Mouse (Mus musculus): ENCODE results near the gene Oaf. TPM values are rescaled to one million over a fixed set of nuclear protein-coding genes. Genes with fewer than 3 reads are reported as not detected.

Oaf gene
- polyA plus RNA-seq, 1 experiment from 2014 or later = 59.3 TPM

DNA sequence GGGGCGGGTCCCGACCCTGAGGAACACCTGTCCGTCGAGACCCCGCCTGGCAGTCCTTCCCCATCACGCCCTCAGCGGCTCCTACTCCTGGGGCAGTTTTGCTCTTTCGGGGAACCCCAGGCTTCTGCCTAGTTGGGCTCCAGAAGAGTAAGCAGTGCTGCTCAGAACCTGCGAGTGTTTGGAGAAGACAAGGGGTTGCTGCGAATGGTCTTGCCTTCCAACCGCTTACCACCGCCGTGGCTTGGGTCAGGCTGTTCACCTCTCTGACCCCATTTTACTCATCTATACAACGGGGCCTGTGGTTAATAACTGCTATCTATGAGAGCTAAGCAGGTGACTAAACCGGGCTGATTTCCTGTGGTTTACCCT is 33.7 kb downstream of the Oaf start:
- Histone ChIP-seq H3K36me3 (replicated peaks; ENCODE audit: insufficient read depth, low read length) (no peaks in the 10 kb centered on the region), H3K4me2 (ENCODE audit: low read depth, low read length) (no peak overlapping the region), H3K27ac (ENCODE audit: low read depth) (no peak overlapping the region), H3K9me3 (ENCODE audit: low read length) (no peaks in the 10 kb centered on the region), H3K9ac (replicated peaks) (no peak overlapping the region), H3K4me1 (ENCODE audit: insufficient read depth) (0 out of 2 replicates have a peak, but pooled peaks cover 2% of the 10 kb centered on the region), H3K4me3 (ENCODE audit: low read depth, low read length) (no peak overlapping the region), H3K27me3 (ENCODE audit: insufficient read depth, low read length) (peaks cover 74% of the 10 kb centered on the region)
- 5% methylated on average over 15 of the region's 15 CpGs for WGBS (ENCODE audit: insufficient replicate concordance)
- ATAC-seq = no peak
- TF ChIP-seq EP300 (IDR thresholded peaks at IDR 0.05; ENCODE audit: low read depth) = no peak
- TF ChIP-seq CTCF (IDR thresholded peaks at IDR 0.05; ENCODE audit: low read depth) = no peak
- no peak for DNase-seq

DNA sequence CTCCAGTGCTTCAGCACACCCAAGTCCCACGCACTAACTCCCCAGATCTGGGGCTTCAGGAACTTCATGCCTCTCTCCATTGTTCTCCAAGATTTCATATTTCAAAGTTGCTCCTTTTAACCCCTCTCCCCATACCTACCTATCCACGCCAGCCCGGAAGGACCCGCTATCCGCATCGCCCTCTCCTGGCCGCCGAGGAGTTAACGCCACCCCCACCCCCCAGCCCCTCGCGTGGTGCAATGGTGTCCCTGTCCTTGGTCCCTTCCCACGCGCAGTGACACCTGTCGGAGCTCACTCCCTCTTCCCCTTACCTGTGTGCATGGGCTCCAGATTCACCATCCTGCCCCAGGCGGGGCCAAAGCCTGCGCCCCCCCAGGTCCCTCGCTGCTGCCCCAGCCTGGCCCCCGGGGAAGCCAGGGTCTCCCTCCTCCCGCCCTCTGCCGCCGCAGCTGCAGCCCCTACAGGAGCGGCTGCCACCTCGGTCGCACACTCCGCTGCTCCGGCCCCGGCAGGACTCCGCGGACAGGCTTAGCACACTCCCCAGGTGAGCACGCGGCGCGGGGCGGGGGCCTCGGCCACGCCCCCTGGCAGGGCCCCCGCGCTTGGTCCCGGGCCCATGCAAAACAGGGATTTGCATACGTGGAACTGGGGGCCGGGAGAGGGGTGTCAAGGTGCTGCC is 34.2 kb downstream of the Oaf start:
- Histone ChIP-seq H3K27me3 (ENCODE audit: insufficient read depth, low read length) (peaks cover 72% of the 10 kb centered on the region), H3K9ac (replicated peaks) (no peak overlapping the region), H3K4me3 (ENCODE audit: low read depth, low read length) (no peak overlapping the region; the same call in 1 of the 2 replicates), H3K36me3 (replicated peaks; ENCODE audit: insufficient read depth, low read length) (no peaks in the 10 kb centered on the region), H3K4me1 (ENCODE audit: insufficient read depth) (0 out of 2 replicates have a peak, but pooled peaks cover 2% of the 10 kb centered on the region), H3K27ac (ENCODE audit: low read depth) (no peak overlapping the region), H3K4me2 (ENCODE audit: low read depth, low read length) (peak overlapping the region; percentile 22; the same call in 1 of the 2 replicates), H3K9me3 (ENCODE audit: low read length) (no peaks in the 10 kb centered on the region)
- DNase-seq (no peak), ATAC-seq (no peak)
- WGBS (ENCODE audit: insufficient replicate concordance) = 1% methylated on average over 39 of the region's 41 CpGs
- TF ChIP-seq CTCF (IDR thresholded peaks at IDR 0.05; ENCODE audit: low read depth) (peak; percentile 19; the same call in 1 of the 2 replicates), EP300 (IDR thresholded peaks at IDR 0.05; ENCODE audit: low read depth) (no peak)

DNA sequence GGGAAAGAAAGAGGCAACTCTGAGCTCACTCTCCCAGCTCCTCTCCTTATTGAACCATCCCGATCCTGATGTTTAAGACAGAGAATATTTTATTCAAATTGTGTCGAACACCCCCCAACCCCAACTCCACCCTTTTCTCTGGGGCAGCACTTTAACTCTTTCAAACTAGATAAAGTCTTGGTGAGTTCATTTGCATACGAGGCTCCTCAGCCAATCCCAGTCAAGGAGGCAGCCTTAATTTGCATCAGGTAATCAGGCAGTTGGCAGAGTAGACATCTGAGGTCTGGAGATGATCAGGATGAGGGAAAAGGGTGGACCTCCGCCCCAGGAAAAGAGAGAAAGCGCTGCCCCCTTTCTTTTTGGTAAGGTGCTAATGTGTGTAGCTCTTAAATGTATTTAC is 39.5 kb downstream of the Oaf start:
- TF ChIP-seq EP300 (IDR thresholded peaks at IDR 0.05; ENCODE audit: low read depth) (no peak), CTCF (IDR thresholded peaks at IDR 0.05; ENCODE audit: low read depth) (no peak)
- 12% methylated on average over 5 of the region's 5 CpGs for WGBS (ENCODE audit: insufficient replicate concordance)
- H3K27me3 ChIP-seq (ENCODE audit: insufficient read depth, low read length) = peaks cover 49% of the 10 kb centered on the region
- ATAC-seq (no peak), DNase-seq (no peak)
- no peak overlapping the region for H3K4me3 ChIP-seq (ENCODE audit: low read depth, low read length)
- no peaks in the 10 kb centered on the region for H3K36me3 ChIP-seq (replicated peaks; ENCODE audit: insufficient read depth, low read length)
- H3K9me3 ChIP-seq (ENCODE audit: low read length) = no peaks in the 10 kb centered on the region
- no peak overlapping the region for H3K9ac ChIP-seq (replicated peaks)
- no peak overlapping the region for H3K27ac ChIP-seq (ENCODE audit: low read depth)
- no peaks in the 10 kb centered on the region for H3K4me1 ChIP-seq (ENCODE audit: insufficient read depth)
- H3K4me2 ChIP-seq (ENCODE audit: low read depth, low read length) = no peak overlapping the region

DNA sequence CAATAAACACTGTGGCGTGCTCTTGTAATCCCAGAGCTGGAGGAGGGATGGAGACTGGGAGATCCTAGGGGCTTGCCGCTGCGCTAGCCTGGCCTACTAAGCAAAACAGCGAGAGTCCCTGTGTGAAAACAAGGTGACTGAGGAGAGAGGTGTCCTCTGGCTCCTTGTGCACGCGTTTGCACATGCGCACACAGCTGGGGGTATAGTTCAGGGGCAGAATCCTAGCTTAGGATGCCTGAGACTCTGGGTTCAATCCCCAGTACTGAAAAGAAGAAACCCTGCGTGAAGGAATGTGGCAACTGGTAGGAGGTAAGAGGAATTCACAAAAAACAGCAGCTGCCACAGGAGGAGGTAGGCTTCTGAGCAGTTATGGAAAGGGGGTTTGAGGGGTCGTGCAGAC is 45.7 kb downstream of the Oaf start:
- ATAC-seq = no peak
- H3K4me3 ChIP-seq (ENCODE audit: low read depth, low read length) = no peak overlapping the region

DNA sequence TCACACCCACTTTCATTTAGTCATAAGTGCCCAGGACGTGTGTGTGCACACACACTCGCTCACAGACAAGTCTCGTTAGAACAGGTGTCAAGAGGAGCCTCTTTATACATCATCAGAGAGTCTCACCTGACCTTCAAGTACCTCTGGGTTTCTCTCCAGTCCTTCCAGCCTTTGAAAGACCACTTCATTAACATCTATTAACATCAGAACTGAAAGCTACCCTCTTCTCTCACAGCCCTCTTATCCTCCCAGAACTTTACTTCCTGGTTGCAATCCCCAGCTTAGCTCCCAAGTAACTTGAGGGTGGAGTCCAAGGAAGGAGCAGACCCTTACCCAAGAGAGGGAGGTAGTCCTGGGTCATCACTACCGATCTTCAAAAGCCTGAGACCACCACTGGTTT is 48.1 kb downstream of the Oaf start:
- Histone ChIP-seq H3K4me1 (ENCODE audit: insufficient read depth) (no peaks in the 10 kb centered on the region), H3K27ac (ENCODE audit: low read depth) (no peak overlapping the region), H3K27me3 (ENCODE audit: insufficient read depth, low read length) (0 out of 2 replicates have a peak, but pooled peaks cover 4% of the 10 kb centered on the region), H3K36me3 (replicated peaks; ENCODE audit: insufficient read depth, low read length) (no peaks in the 10 kb centered on the region), H3K9ac (replicated peaks) (no peak overlapping the region), H3K4me3 (ENCODE audit: low read depth, low read length) (no peak overlapping the region), H3K4me2 (ENCODE audit: low read depth, low read length) (no peak overlapping the region), H3K9me3 (ENCODE audit: low read length) (no peaks in the 10 kb centered on the region)
- DNase-seq (no peak), ATAC-seq (no peak)
- TF ChIP-seq CTCF (IDR thresholded peaks at IDR 0.05; ENCODE audit: low read depth) (no peak), EP300 (IDR thresholded peaks at IDR 0.05; ENCODE audit: low read depth) (no peak)
- WGBS (ENCODE audit: insufficient replicate concordance) = 43% methylated on average over 4 of the region's 4 CpGs

More for the DNA sequence above, 45.7 kb downstream of the Oaf start:
- DNase-seq = no peak
- TF ChIP-seq CTCF (IDR thresholded peaks at IDR 0.05; ENCODE audit: low read depth) (no peak), EP300 (IDR thresholded peaks at IDR 0.05; ENCODE audit: low read depth) (no peak)
- 0 out of 2 replicates have a peak, but pooled peaks cover 10% of the 10 kb centered on the region for H3K27me3 ChIP-seq (ENCODE audit: insufficient read depth, low read length)
- 18% methylated on average over 9 of the region's 9 CpGs for WGBS (ENCODE audit: insufficient replicate concordance)
- H3K9me3 ChIP-seq (ENCODE audit: low read length) = no peaks in the 10 kb centered on the region
- H3K4me2 ChIP-seq (ENCODE audit: low read depth, low read length) = no peak overlapping the region
- no peak overlapping the region for H3K27ac ChIP-seq (ENCODE audit: low read depth)
- H3K36me3 ChIP-seq (replicated peaks; ENCODE audit: insufficient read depth, low read length) = no peaks in the 10 kb centered on the region
- no peaks in the 10 kb centered on the region for H3K4me1 ChIP-seq (ENCODE audit: insufficient read depth)
- H3K9ac ChIP-seq (replicated peaks) = no peak overlapping the region

DNA sequence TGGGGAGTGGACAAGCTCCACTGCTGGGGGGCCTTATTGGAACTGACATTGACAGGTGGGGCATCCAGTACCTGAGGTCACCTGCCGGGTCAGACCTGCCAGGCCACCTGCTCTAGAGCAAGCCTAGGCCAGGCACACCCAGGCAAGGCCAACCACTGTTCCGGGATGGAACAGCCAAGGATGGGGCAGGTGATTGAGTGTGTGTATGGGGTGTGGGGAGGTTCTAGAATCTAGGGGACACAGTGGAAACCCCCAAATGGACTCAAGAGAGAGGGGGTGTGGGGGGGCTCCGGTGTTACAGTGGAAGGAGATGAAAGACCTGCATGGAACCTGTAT is 50.7 kb downstream of the Oaf start:
- 0 out of 2 replicates have a peak, but pooled peaks cover 3% of the 10 kb centered on the region for H3K27me3 ChIP-seq (ENCODE audit: insufficient read depth, low read length)
- no peak for DNase-seq
- no peak for ATAC-seq
- TF ChIP-seq EP300 (IDR thresholded peaks at IDR 0.05; ENCODE audit: low read depth) (no peak), CTCF (IDR thresholded peaks at IDR 0.05; ENCODE audit: low read depth) (no peak)
- WGBS (ENCODE audit: insufficient replicate concordance) = 47% methylated on average over 3 of the region's 3 CpGs
- H3K4me2 ChIP-seq (ENCODE audit: low read depth, low read length) = no peak overlapping the region
- H3K9me3 ChIP-seq (ENCODE audit: low read length) = no peaks in the 10 kb centered on the region
- no peaks in the 10 kb centered on the region for H3K36me3 ChIP-seq (replicated peaks; ENCODE audit: insufficient read depth, low read length)
- H3K9ac ChIP-seq (replicated peaks) = no peak overlapping the region
- H3K4me1 ChIP-seq (ENCODE audit: insufficient read depth) = no peaks in the 10 kb centered on the region
- no peak overlapping the region for H3K27ac ChIP-seq (ENCODE audit: low read depth)
- H3K4me3 ChIP-seq (ENCODE audit: low read depth, low read length) = no peak overlapping the region
